Mouse (Mus musculus) neural tube, embryonic 13.5 days (tissue): ENCODE data around the gene Wdr19. TPM values are rescaled to one million over a fixed set of nuclear protein-coding genes. Genes with fewer than 3 reads are reported as not detected.

Experiments
- ATAC-seq: fragments of 200-750 bp; cut with Nextera tagmentation; 2 replicates; pipeline ENCODE4 v1.8.0; 2017; ENCODE audit warnings: low read depth, mild to moderate bottlenecking, moderate TSS enrichment, moderate library complexity
- H3K27ac ChIP-seq: fragments of 300-500 bp; sonication (generic); replicated peaks from 2 replicates; pipeline ENCODE4 v1.5.1; 2015; ENCODE audit warnings: moderate library complexity, mild to moderate bottlenecking, inconsistent platforms
- H3K27me3 ChIP-seq: fragments of 300-500 bp; sonication (generic); 2 replicates; pipeline ENCODE4 v1.6.1; 2015; ENCODE audit warnings: mild to moderate bottlenecking, inconsistent platforms
- H3K36me3 ChIP-seq: fragments of 300-500 bp; sonication (generic); 2 replicates; pipeline ENCODE4 v1.6.1; 2015; ENCODE audit warnings: mild to moderate bottlenecking, inconsistent platforms
- H3K4me1 ChIP-seq: fragments of 300-500 bp; sonication (generic); replicated peaks from 2 replicates; pipeline ENCODE4 v1.6.1; 2015; ENCODE audit warnings: inconsistent platforms
- H3K4me2 ChIP-seq: fragments of 300-500 bp; sonication (generic); 2 replicates; pipeline ENCODE4 v1.6.1; 2015; ENCODE audit warnings: inconsistent platforms, mild to moderate bottlenecking, moderate library complexity
- H3K4me3 ChIP-seq: fragments of 300-500 bp; sonication (generic); 2 replicates; pipeline ENCODE4 v1.5.1; 2015; ENCODE audit warnings: mild to moderate bottlenecking, inconsistent platforms
- H3K9ac ChIP-seq: fragments of 300-500 bp; sonication (generic); 2 replicates; pipeline ENCODE4 v1.6.1; 2015; ENCODE audit warnings: moderate library complexity, mild to moderate bottlenecking, inconsistent platforms
- H3K9me3 ChIP-seq: fragments of 300-500 bp; sonication (generic); 2 replicates; pipeline ENCODE4 v1.6.1; 2016; ENCODE audit warnings: inconsistent platforms
- WGBS: fragments of 180-500 bp; shearing (Covaris S2); methylation state at CpG from one replicate; pipeline ENCODE4 v1.1.7; 2015; 5-methylcytosine and 5-hydroxymethylcytosine counted together
- polyA plus RNA-seq: library from polyadenylated mRNA; unstranded; fragments of >200 nt; fragmentation: Nextera tagmentation; extraction: Ambion mirVana; gene quantifications from 2 replicates; pipeline ENCODE4 v1.2.1, GENCODE M21; 2015

Gene Wdr19
- 10.6 and 12.4 TPM in 2 replicates for polyA plus RNA-seq

DNA sequence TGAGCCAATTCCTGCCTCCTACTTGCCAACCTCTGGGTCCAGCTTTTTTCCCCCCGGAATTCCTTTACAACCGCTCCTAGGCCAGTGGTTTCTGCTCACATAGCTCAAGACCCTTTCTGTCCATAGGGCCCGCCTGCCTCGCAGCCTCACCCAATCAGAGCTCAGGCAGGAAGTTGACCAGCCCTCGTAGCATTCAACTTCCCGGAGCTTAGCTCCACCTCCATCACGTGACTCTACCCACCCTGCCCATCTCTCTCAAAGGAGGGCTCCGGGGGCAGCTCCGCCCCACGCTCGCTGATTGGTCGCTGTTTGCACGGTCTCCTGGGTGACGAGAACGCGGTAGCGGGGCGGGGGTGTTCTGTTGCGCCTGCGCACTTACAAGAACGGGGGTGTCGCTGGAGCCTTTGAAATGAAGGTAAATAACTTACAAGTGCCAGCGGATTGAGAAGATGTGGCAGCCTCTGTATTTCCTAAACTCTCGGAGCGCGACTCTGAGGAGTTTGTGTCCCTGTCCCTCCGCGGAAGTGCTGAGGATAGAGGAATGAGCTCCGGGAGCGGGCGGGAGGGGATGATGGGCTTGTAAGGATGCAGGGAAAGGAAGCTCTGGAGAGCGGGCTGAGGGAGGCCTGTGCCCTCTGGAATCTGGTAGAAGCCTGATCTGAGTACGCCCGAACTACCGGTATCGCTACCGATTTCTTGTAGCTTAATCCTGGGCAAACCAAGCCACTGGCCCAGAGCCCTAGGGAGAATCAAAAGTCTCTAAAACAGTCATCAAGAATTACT lies at the start of gene Wdr19:
Gene Wdr19, plus strand, starts transcription at position 351 of the 783 bp plus-strand sequence.
- WGBS, result under 1% methylated on average over 37 of the region's 37 CpGs
- H3K4me3 ChIP-seq, result peak within 1 kb of the TSS; percentile 70
- H3K4me1 ChIP-seq, result peaks cover 12% of the 10 kb centered on the region
- H3K27me3 ChIP-seq, result no peaks in the 10 kb centered on the region
- H3K4me2 ChIP-seq, result peak within 1 kb of the TSS; percentile 81
- ATAC-seq, result peak; percentile 99
- no peaks in the 10 kb centered on the region for H3K9me3 ChIP-seq
- peak within 1 kb of the TSS; percentile 84 for H3K27ac ChIP-seq
- peak within 1 kb of the TSS; percentile 83 for H3K9ac ChIP-seq
- H3K36me3 ChIP-seq, result peaks cover 9% of the 10 kb centered on the region

DNA sequence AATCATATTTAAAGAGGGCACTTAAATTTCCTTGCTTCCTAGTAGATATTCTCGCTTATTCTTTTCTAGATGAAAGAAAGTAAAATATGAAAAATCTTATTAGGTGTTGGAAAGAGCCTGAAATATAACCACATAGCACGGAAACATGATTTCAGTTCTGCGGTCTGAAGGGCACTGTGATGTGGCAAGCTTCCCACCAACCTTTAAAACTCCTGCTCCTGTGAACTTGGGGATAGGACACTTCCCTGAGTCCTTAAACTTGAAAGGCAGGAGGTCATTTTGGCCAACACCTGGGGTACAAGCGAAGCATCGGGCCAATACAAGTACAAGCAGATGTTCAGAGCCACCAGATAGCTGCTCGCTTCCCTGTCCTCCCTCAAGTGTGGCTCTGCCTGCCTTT lies 49.8 kb upstream of the Wdr19 start:
- 94% methylated on average over 6 of the region's 6 CpGs for WGBS
- Histone ChIP-seq H3K27me3 (no peaks in the 10 kb centered on the region), H3K27ac (no peak overlapping the region), H3K9me3 (no peaks in the 10 kb centered on the region), H3K4me2 (no peak overlapping the region), H3K9ac (no peak overlapping the region), H3K36me3 (peaks cover 74% of the 10 kb centered on the region), H3K4me1 (0 out of 2 replicates have a peak, but pooled peaks cover 2% of the 10 kb centered on the region), H3K4me3 (no peak overlapping the region)
- ATAC-seq, result no peak

DNA sequence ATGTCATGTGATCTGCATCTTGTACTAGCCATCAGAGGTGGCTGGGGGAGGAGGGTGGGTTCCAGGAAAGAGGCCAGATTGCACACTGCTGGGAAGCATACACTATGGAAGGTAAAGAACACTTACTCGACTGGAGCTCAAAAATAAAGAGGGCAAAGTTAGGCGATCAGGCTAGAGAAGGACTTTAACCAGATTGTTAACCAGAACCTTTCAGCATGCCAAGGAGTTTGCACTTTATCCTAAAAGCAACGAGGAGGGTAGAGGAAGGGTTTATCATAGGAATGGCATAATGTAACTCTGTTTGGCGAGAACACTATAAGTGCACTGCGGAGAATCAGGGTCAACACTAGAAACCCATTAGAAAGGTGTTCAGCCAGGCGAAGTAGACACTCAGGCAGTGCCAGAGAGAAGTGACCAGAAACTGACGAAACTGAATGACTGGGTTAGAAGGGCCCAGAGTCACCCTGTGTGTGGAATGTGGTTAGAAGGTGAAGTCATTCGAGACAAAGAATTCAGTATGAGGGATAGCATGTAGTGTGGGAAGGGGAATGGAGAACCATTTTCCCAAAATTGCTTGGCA lies 49.0 kb upstream of the Wdr19 start:
- WGBS, result 91% methylated on average over 8 of the region's 8 CpGs
- H3K27me3 ChIP-seq, result no peaks in the 10 kb centered on the region
- H3K4me3 ChIP-seq, result no peak overlapping the region
- no peak overlapping the region for H3K4me2 ChIP-seq
- H3K9ac ChIP-seq, result no peak overlapping the region
- no peaks in the 10 kb centered on the region for H3K4me1 ChIP-seq
- no peak for ATAC-seq
- no peak overlapping the region for H3K27ac ChIP-seq
- H3K36me3 ChIP-seq, result peaks cover 70% of the 10 kb centered on the region
- H3K9me3 ChIP-seq, result no peaks in the 10 kb centered on the region

DNA sequence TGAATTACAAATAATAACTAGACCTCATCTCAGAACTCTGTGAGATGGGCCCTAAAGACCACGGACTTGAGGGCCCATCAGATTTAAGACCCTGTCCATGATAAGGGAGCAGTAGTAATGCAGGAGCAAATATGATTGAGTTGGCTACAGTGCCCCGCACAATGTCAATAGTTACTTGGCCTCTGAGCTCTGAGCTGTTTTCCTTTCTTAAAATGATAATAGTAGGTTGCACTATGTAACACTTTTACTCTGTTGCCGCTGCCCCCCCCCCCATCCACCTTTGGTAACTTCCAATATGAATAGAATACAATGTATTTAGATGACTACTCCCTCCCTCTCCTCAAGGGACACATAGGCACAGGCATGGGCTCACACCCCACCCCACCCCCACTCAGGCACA lies 48.2 kb upstream of the Wdr19 start:
- no peak overlapping the region for H3K4me3 ChIP-seq
- WGBS, result 88% methylated on average over 3 of the region's 3 CpGs
- no peak overlapping the region for H3K27ac ChIP-seq
- no peaks in the 10 kb centered on the region for H3K4me1 ChIP-seq
- H3K9ac ChIP-seq, result no peak overlapping the region
- no peaks in the 10 kb centered on the region for H3K27me3 ChIP-seq
- ATAC-seq, result no peak
- peaks cover 78% of the 10 kb centered on the region for H3K36me3 ChIP-seq
- H3K4me2 ChIP-seq, result no peak overlapping the region
- H3K9me3 ChIP-seq, result no peaks in the 10 kb centered on the region

DNA sequence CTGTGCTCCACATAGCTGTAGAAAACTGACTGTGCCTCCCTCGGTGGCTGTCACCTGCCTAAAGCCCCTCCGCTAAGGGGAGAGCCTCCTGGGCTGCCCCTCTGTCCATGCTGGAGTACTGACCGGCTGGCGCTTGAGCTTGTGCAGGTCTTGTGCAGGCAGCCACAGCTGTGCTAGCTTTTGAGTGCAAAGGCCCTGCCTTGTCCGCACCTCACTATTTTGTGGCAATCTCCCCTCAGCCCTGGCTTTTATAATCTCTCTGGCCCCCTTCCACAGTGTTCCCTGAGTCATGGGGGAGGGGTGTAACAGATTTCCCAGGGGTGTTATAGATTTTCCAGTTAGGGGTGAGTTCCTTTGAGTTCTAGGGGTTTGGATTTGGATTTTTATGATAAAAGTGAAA lies 47.7 kb upstream of the Wdr19 start:
- Histone ChIP-seq H3K4me1 (no peaks in the 10 kb centered on the region), H3K9me3 (no peaks in the 10 kb centered on the region), H3K36me3 (peaks cover 81% of the 10 kb centered on the region), H3K4me2 (no peak overlapping the region), H3K4me3 (no peak overlapping the region), H3K9ac (no peak overlapping the region), H3K27ac (no peak overlapping the region), H3K27me3 (no peaks in the 10 kb centered on the region)
- WGBS, result 87% methylated on average over 5 of the region's 5 CpGs
- 0 out of 2 replicates have a peak, but pooled peaks have one; percentile 15 for ATAC-seq

DNA sequence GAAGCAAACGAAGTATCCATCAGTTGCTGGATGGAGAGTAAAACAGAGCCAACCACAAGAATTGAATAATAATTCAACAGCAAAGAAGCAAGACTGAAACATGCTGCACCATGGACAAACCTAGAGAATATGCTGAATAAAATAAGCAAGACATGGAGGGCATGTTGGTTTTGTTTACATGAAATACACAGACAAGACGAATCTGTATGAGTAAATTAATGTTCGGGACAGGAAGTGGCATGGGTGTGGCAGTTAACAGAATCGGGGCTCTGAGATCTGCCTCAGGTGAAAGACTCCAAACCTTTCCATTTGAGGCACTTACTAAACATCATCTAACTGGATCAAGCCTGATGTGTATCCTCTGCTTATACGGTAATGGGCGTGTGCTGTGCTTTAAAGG lies 45.2 kb upstream of the Wdr19 start:
- Histone ChIP-seq H3K4me3 (no peak overlapping the region), H3K27me3 (no peaks in the 10 kb centered on the region), H3K4me2 (no peak overlapping the region), H3K4me1 (no peaks in the 10 kb centered on the region), H3K9ac (no peak overlapping the region), H3K27ac (no peak overlapping the region), H3K9me3 (no peaks in the 10 kb centered on the region), H3K36me3 (peaks cover 60% of the 10 kb centered on the region)
- ATAC-seq, result no peak
- 95% methylated on average over 6 of the region's 6 CpGs for WGBS

DNA sequence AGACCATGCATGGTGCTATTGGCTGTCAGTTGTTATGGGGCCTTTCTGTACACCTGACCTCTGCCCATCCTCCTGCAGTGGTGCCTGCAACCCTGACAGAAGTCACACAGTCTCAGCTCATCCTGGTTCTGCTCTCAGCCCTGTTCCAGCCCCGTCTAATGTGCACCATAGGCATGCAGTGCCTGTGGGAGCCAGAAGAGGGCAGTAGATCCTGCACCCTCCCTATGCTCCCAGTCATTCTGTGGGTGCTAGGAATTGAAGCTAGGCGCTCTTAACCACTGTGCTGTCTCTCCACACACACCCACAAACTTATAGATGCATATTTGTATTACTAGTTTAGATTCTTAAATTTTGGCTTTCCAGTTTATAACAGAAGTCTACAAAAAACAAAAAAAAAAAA lies 42.6 kb upstream of the Wdr19 start:
- WGBS, result 69% methylated on average over 2 of the region's 2 CpGs
- H3K36me3 ChIP-seq, result peaks cover 47% of the 10 kb centered on the region
- no peaks in the 10 kb centered on the region for H3K27me3 ChIP-seq

DNA sequence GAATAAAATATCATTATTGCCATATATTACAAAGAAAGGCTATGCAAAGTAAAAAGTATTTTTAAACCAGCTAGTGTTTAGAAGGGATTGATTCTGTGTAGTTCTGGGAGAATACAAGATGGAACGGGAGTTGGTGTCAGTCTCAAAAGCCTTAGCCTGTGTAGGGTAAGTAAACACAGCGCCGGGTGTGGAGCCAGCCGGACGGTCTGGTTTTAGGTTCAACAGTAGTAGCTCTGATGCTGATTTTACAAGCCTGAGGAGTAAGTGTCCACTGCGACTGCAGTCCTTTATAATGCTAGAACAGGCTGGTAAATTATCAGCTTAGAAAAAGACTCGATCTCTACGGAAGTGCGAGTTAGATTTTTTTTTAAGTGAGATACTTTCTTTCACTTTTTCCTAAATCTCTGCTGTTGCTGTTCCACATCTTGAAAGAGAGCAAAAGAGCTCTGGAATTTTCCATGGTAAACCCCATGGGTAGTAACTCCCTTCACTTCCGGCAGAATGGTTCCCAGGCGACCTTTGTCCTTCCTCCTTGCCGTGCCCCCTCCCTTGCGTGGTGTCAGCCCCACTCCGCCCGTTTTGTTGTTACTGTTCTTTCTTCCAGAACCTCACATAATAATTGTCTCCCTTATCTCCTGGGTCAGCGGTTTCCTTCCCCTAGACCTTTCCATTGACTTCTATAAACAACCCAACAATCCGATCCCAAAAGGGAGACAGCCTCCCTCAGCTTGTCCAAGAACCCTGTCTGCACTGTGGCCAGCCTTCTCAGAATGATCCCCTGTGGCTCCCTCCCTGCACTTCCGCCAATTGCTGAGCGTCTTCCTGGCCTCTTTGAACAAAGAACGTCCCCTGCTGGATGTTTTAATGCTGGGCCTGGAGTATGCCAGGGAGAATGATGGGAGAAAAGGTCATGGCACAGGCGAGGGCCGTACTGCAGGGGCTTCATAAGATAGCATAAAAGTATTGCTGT lies 41.8 kb upstream of the Wdr19 start:
- no peaks in the 10 kb centered on the region for H3K27me3 ChIP-seq
- no peak overlapping the region for H3K4me2 ChIP-seq
- peaks cover 52% of the 10 kb centered on the region for H3K36me3 ChIP-seq
- no peak for ATAC-seq
- 74% methylated on average over 22 of the region's 22 CpGs for WGBS
- H3K4me1 ChIP-seq, result no peaks in the 10 kb centered on the region
- H3K9me3 ChIP-seq, result no peaks in the 10 kb centered on the region
- H3K4me3 ChIP-seq, result no peak overlapping the region
- H3K9ac ChIP-seq, result no peak overlapping the region
- 0 out of 2 replicates have a peak overlapping the region, but pooled peaks have one; percentile 13 for H3K27ac ChIP-seq

More for the DNA sequence above, 42.6 kb upstream of the Wdr19 start:
- Histone ChIP-seq H3K4me2 (no peak overlapping the region), H3K4me1 (no peaks in the 10 kb centered on the region), H3K9me3 (no peaks in the 10 kb centered on the region), H3K27ac (no peak overlapping the region), H3K4me3 (no peak overlapping the region), H3K9ac (no peak overlapping the region)
- ATAC-seq, result no peak

DNA sequence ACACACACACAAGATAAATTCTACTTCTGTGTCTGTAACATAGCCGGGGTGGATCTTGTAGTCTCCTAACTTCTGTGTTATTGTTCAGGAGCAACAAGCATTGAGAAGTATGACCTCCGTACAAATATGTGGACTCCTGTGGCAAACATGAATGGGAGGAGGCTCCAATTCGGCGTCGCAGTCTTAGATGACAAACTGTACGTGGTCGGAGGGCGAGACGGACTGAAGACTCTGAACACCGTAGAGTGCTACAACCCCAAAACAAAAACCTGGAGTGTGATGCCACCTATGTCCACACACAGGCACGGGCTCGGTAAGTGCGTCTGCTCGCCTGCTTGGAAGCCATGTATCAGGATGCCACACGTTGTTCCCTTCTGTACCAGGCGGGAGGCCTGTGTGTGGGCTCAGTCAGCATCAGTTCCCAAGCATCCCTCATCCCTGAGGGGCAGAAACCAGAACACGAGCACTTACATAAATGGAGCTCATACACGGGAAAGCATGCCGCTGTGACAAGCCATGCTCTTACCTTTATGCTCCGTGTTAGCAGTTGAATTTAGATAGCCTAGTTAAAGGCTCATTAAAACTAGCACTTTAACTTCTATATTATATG lies 40.7 kb upstream of the Wdr19 start:
- 82% methylated on average over 20 of the region's 20 CpGs for WGBS
- Histone ChIP-seq H3K4me2 (no peak overlapping the region), H3K27me3 (no peaks in the 10 kb centered on the region), H3K4me1 (no peaks in the 10 kb centered on the region), H3K27ac (peak overlapping the region; percentile 23; the same call in 1 of the 2 replicates), H3K36me3 (peaks cover 56% of the 10 kb centered on the region), H3K4me3 (no peak overlapping the region), H3K9ac (no peak overlapping the region), H3K9me3 (no peaks in the 10 kb centered on the region)
- ATAC-seq, result no peak

DNA sequence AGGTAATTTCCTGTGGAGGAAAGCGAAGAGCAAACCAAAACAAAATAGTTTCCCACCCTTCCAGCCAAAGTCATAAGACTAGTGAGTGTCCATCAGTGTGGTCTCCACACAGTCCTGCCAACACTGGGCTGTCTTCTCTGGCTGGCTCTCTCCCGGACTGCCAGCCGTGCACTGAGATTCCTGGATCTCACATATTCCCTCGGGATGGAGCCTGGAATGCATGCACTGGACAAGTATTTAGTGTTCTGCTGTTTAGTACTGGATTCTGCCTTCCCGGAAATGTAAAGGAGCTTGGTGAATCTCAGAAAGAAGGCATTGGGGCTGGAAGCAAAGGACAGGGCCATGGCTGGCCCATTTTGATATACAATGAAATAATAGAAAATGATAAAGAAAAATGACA lies 36.5 kb upstream of the Wdr19 start:
- no peaks in the 10 kb centered on the region for H3K9me3 ChIP-seq
- no peaks in the 10 kb centered on the region for H3K27me3 ChIP-seq
- H3K4me3 ChIP-seq, result no peak overlapping the region
- H3K27ac ChIP-seq, result no peak overlapping the region
- H3K4me2 ChIP-seq, result no peak overlapping the region
- no peak overlapping the region for H3K9ac ChIP-seq
- no peak for ATAC-seq
- H3K4me1 ChIP-seq, result no peaks in the 10 kb centered on the region
- H3K36me3 ChIP-seq, result peaks cover 52% of the 10 kb centered on the region
- WGBS, result 64% methylated on average over 5 of the region's 5 CpGs

DNA sequence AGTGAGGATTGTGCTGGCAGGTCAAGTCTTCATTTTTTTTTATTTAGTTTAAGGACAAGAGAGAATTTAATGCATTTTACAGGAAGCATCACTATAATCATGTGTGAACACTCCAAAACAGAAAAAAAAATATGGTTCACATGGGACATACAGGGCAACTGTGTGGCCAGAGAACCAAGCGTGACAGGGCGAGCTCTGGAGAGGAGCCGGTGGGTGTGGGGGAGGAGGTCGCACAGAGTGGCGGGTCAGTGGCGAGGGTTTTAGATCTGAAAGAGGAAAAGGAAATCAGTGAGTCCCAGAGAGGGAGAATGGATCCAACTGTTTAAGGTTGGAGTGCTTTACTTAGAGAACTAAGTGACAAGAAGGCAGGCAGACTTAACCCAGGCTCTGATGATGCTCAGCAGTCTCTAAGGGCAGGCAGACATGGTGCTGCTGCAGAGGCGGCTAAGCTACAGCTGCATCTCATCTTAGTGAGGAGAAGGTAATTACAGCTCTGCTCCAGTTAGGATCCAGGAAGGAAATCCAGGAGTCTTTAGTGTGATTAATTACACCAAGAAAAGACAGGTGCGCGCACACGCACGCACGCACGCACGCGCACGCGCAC lies 35.9 kb upstream of the Wdr19 start:
- Histone ChIP-seq H3K4me2 (no peak overlapping the region), H3K27me3 (no peaks in the 10 kb centered on the region), H3K36me3 (peaks cover 52% of the 10 kb centered on the region), H3K4me1 (no peaks in the 10 kb centered on the region), H3K9ac (no peak overlapping the region), H3K9me3 (no peaks in the 10 kb centered on the region), H3K27ac (no peak overlapping the region), H3K4me3 (no peak overlapping the region)
- 85% methylated on average over 17 of the region's 17 CpGs for WGBS
- ATAC-seq, result no peak
